Mouse (Mus musculus) lung, adult 2 months (tissue): ENCODE results near the gene 4931406P16Rik.

ENCODE experiments used
- CTCF ChIP-seq: fragments of 200-500 bp; IDR thresholded peaks from 2 replicates; pipeline ENCODE4 v1.5.1; 2011; ENCODE audit warnings: mild to moderate bottlenecking, low read length, control low read depth; ENCODE audit not compliant: insufficient read depth
- POLR2A ChIP-seq: fragments of 200-500 bp; IDR thresholded peaks from 2 replicates; pipeline ENCODE4 v1.6.1; 2011; ENCODE audit warnings: low read depth, mild to moderate bottlenecking, control low read depth, low read length, borderline replicate concordance; ENCODE audit errors: extremely low read depth

GRCm38 (mm10) chr7:34263437-34263836, 49.9 kb downstream of the 4931406P16Rik start:
- TF ChIP-seq CTCF, result no peak
- no peak for TF ChIP-seq POLR2A
